Mouse (Mus musculus): ENCODE measurements around the gene Egf. TPM values are rescaled to one million over a fixed set of nuclear protein-coding genes. Genes with fewer than 3 reads are reported as not detected.

Gene Egf
- polyA plus RNA-seq, 1 experiment, result 0.50 TPM

DNA sequence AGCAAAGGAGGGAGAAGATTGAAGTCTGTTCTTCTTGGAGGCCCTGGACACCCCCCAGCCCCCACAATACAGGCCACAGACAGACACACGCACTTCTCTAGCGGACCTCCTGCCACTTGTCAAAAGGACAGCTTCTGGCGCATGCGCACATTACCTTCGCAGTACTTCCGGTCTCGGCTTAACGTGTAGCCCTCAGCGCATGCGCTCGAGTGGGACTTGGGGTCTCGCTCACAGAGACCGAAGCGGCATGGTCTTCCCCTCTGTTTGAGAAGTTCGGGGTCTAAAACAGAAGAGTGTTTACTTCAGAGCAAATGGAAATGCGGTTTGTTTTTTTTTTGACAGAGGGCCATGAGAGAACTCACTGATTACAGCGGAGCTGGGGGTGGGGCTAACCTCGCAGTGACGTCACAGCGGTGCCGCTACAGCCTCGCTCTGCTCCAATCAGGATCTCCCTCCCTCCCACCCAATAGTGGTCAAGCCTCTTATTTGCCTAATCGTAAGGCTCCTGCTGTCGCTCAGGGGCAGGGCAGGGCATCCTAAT, 30.1 kb downstream of the Egf start:
- Histone ChIP-seq H3K27ac (ENCODE audit: insufficient read depth, low read depth, low read length) (peak overlapping the region; percentile 61), H3K4me3 (ENCODE audit: insufficient read depth, low read length) (peak overlapping the region; percentile 76), H3K4me1 (ENCODE audit: control insufficient read depth, insufficient read depth, low read length) (peaks cover 9% of the 10 kb centered on the region)
- TF ChIP-seq POLR2A (IDR thresholded peaks at IDR 0.05; ENCODE audit: borderline replicate concordance, low read depth, low read length) (no peak), CTCF (IDR thresholded peaks at IDR 0.05; ENCODE audit: low read depth, low read length) (no peak)

DNA sequence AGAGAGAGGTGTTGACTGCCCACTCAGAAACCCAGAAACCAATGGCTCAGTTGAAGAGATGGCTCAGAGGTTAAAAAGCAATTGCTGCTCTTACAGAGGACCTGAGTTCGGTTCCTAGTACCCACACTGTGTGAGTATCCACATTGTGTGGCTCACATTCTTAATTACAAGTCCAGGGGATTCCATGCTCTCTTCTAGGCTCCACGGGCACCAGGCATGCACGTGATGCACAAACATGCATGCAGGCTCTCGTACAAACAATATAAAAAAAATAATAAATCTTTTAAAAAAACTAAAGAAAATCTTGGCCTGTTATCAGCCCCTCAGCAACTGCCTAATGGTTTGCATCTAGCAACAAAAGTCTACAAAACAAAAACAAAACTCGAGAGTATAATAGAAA, 30.6 kb downstream of the Egf start:
- H3K4me3 ChIP-seq (ENCODE audit: insufficient read depth, low read length), result peak overlapping the region; percentile 76
- peaks cover 9% of the 10 kb centered on the region for H3K4me1 ChIP-seq (ENCODE audit: control insufficient read depth, insufficient read depth, low read length)
- TF ChIP-seq CTCF (IDR thresholded peaks at IDR 0.05; ENCODE audit: low read depth, low read length) (no peak), POLR2A (IDR thresholded peaks at IDR 0.05; ENCODE audit: borderline replicate concordance, low read depth, low read length) (no peak)
- peak overlapping the region; percentile 53 for H3K27ac ChIP-seq (ENCODE audit: insufficient read depth, low read depth, low read length)

DNA sequence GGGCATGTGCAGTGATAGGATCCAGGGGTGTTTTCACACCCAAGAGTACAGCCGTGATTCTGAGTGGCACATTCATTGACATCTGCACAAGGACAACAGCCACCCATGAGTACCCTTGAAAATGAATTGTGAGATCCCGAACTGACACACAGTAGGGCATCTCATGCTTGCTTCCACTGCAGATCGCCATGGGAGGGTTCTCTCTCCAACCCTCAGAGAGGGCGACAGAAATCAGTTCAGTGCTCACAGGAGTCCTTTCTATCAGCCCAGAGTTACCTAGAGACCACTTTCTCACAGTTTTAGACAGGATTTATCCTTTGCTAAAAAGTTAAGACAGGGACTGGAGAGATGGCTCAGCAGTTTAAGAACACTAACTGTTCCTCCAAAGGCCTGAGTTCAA, 31.8 kb downstream of the Egf start:
- H3K4me3 ChIP-seq (ENCODE audit: insufficient read depth, low read length), result no peak overlapping the region

DNA sequence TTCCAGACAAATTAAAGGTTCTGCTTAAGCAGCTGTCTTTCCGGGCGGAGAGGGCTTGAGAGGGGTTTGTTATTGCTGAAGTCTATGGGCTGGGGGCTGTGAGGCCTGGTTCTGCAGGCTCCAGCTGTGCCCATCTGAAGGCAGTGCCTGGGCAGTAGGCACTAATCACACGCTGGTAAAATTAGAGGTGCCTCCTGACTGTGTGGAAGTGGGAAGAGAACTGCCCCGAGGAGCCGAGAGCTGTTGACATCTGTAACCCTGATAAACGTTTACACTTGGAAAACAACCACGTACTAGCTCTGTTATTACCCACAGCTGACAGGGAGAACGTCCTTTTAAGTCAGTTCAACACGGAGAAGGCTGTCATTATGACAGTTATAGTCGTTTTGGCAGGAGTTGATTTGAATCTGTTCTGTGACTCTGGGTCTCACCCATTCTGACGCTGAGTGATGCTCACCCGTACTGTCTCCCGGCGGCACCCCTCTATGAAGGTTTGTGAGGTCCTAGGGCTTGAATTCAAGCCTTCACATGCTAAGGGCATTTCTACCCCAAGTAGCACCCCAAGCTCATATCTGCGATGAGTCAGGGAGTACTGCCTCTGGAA, 40.5 kb downstream of the Egf start:
- TF ChIP-seq POLR2A (IDR thresholded peaks at IDR 0.05; ENCODE audit: borderline replicate concordance, low read depth, low read length) (no peak), CTCF (IDR thresholded peaks at IDR 0.05; ENCODE audit: low read depth, low read length) (no peak)
- Histone ChIP-seq H3K4me1 (ENCODE audit: control insufficient read depth, insufficient read depth, low read length) (no peaks in the 10 kb centered on the region), H3K27ac (ENCODE audit: insufficient read depth, low read depth, low read length) (no peak overlapping the region), H3K4me3 (ENCODE audit: insufficient read depth, low read length) (no peak overlapping the region)

More for the DNA sequence above, 31.8 kb downstream of the Egf start:
- Histone ChIP-seq H3K4me1 (ENCODE audit: control insufficient read depth, insufficient read depth, low read length) (peaks cover 9% of the 10 kb centered on the region), H3K27ac (ENCODE audit: insufficient read depth, low read depth, low read length) (no peak overlapping the region)
- TF ChIP-seq CTCF (IDR thresholded peaks at IDR 0.05; ENCODE audit: low read depth, low read length) (no peak), POLR2A (IDR thresholded peaks at IDR 0.05; ENCODE audit: borderline replicate concordance, low read depth, low read length) (no peak)

DNA sequence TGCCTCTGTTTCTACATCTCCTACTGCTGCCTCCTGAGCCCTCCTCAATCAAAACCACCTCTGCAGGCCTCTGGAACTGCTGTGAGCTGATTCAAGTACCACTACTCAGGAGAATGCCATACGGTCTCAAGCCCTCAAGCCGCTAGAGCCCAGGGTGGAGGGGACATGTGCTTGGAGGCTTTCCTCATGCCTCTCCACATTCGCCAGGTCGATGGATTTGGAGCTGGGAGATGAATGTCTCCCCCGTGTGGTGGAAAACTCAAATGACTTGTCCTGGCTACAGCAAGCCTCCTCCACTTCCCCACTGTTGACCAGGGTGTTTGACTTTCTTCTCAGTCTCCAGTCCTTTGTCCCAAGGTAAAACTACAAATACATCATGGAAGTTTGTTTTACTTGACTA, 47.0 kb downstream of the Egf start:
- TF ChIP-seq CTCF (IDR thresholded peaks at IDR 0.05; ENCODE audit: low read depth, low read length) (peak; percentile 47; the same call in 1 of the 2 replicates), POLR2A (IDR thresholded peaks at IDR 0.05; ENCODE audit: borderline replicate concordance, low read depth, low read length) (no peak)
- no peaks in the 10 kb centered on the region for H3K4me1 ChIP-seq (ENCODE audit: control insufficient read depth, insufficient read depth, low read length)
- no peak overlapping the region for H3K27ac ChIP-seq (ENCODE audit: insufficient read depth, low read depth, low read length)
- H3K4me3 ChIP-seq (ENCODE audit: insufficient read depth, low read length), result no peak overlapping the region

DNA sequence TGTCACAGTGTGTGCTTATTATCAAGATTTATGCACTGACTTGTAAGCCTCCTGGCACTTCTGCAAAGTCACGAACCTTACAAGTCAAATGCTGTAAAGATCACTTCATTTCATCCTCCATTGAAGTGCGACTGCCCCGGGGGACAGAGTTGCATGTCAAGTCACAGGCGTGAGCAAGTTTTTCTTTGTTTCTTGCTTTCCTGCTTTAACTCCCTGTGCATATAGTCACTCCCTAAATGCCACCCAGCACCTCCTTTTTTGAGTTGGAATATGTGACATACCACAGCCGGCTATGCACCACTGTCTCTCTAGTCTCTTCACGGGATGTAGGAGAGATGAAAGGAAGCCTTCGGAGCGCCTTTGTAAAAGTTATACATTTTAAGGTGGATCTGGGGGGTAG, 56.2 kb downstream of the Egf start:
- TF ChIP-seq CTCF (IDR thresholded peaks at IDR 0.05; ENCODE audit: low read depth, low read length) (no peak), POLR2A (IDR thresholded peaks at IDR 0.05; ENCODE audit: borderline replicate concordance, low read depth, low read length) (no peak)
- Histone ChIP-seq H3K4me1 (ENCODE audit: control insufficient read depth, insufficient read depth, low read length) (no peaks in the 10 kb centered on the region), H3K27ac (ENCODE audit: insufficient read depth, low read depth, low read length) (no peak overlapping the region), H3K4me3 (ENCODE audit: insufficient read depth, low read length) (no peak overlapping the region)

DNA sequence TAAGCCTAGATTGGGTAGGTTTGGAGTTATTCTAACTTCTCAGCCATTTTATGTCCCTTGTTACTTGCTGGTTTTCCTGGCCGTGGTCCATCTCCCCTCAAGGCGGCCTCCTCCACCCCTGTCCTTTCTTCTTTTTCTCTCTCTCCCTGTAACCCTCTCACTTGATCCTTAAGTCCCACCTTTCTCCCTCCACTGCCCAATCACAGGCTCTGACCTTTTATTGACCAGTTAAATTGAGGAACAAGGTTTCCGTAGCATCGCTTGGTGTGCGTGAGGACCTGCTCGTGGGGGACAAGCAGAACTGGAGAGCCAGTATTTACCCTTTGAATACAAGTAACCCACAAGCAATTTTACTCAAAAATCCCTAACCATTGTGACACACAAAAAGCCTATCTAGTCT, 56.8 kb downstream of the Egf start:
- Histone ChIP-seq H3K4me1 (ENCODE audit: control insufficient read depth, insufficient read depth, low read length) (no peaks in the 10 kb centered on the region), H3K4me3 (ENCODE audit: insufficient read depth, low read length) (no peak overlapping the region), H3K27ac (ENCODE audit: insufficient read depth, low read depth, low read length) (no peak overlapping the region)
- no peak for TF ChIP-seq CTCF (IDR thresholded peaks at IDR 0.05; ENCODE audit: low read depth, low read length)
- no peak for TF ChIP-seq POLR2A (IDR thresholded peaks at IDR 0.05; ENCODE audit: borderline replicate concordance, low read depth, low read length)

DNA sequence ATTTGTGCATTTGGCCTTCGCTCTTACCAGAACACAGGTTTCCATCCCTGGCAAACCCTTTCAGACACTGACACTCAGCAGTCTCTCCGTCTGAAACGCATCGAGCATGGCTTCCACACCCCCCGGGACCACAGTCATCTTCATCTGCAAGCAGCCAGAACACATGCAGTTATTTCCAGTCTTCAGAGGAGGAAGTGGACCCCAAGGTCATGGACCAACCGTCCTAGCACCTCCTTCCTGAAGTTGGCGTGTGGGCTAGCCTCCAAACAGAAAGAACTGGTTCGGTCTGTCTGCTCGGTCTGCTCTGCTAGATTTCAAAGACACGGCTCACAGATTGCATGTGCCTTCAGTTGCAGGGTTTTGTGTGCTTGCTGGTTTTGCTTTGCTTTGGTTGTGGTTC, 57.4 kb downstream of the Egf start:
- no peak for TF ChIP-seq CTCF (IDR thresholded peaks at IDR 0.05; ENCODE audit: low read depth, low read length)
- no peak for TF ChIP-seq POLR2A (IDR thresholded peaks at IDR 0.05; ENCODE audit: borderline replicate concordance, low read depth, low read length)
- Histone ChIP-seq H3K4me1 (ENCODE audit: control insufficient read depth, insufficient read depth, low read length) (no peaks in the 10 kb centered on the region), H3K27ac (ENCODE audit: insufficient read depth, low read depth, low read length) (no peak overlapping the region), H3K4me3 (ENCODE audit: insufficient read depth, low read length) (no peak overlapping the region)

DNA sequence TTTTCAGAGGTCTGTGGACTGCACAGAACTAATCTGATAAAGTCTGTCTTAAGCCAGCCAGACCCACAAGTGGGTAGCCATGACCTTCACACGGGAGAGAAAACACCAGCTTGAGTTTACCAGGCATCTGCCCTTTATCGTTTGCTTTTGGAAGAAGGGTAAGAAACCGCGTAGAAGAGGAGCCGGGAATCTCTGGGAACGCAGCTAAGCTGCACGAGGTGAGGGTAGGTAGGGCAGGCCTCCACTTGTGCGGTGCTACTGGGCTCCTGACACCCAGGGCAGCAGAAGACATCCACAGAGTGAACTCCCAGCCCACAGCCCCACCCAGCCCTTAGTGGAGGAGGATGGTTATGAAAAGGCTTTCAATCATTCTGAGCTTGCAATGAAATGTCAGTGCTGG, 59.2 kb downstream of the Egf start:
- TF ChIP-seq POLR2A (IDR thresholded peaks at IDR 0.05; ENCODE audit: borderline replicate concordance, low read depth, low read length) (no peak), CTCF (IDR thresholded peaks at IDR 0.05; ENCODE audit: low read depth, low read length) (no peak)
- Histone ChIP-seq H3K4me3 (ENCODE audit: insufficient read depth, low read length) (no peak overlapping the region), H3K27ac (ENCODE audit: insufficient read depth, low read depth, low read length) (no peak overlapping the region), H3K4me1 (ENCODE audit: control insufficient read depth, insufficient read depth, low read length) (no peaks in the 10 kb centered on the region)

DNA sequence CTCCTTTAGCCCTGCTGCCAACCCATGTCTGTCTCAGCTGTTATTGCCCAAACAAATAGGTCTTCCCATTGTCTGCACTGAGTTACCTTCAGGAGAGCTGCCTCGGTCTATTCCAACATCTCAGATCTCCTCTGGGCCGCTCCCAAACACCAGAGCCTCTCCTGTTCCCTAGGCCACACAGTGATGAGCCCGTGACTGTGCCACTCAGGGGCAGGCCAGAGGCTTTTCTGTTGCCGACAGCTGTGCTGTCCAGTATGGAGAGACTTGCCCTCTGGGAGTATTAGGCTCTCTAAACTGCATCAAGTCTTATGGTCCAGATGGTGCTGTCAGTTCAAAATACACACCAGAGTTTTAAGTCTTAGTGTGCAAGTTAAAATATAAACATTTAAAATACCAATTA, 61.5 kb downstream of the Egf start:
- no peak overlapping the region for H3K4me3 ChIP-seq (ENCODE audit: insufficient read depth, low read length)
- no peak for TF ChIP-seq POLR2A (IDR thresholded peaks at IDR 0.05; ENCODE audit: borderline replicate concordance, low read depth, low read length)
- TF ChIP-seq CTCF (IDR thresholded peaks at IDR 0.05; ENCODE audit: low read depth, low read length), result no peak
- H3K4me1 ChIP-seq (ENCODE audit: control insufficient read depth, insufficient read depth, low read length), result no peaks in the 10 kb centered on the region
- H3K27ac ChIP-seq (ENCODE audit: insufficient read depth, low read depth, low read length), result no peak overlapping the region
